Mouse (Mus musculus): ENCODE data around the gene Ldlr. TPM values are rescaled to one million over a fixed set of nuclear protein-coding genes. Genes with fewer than 3 reads are reported as not detected.

Ldlr gene
- polyA plus RNA-seq (2012; rRNA removed), result 36.9 and 48.0 TPM in 2 replicates
- polyA plus RNA-seq (2014; fragmentation: Nextera tagmentation; extraction: Ambion mirVana), result 15.9 and 18.4 TPM in 2 replicates

- Histone ChIP-seq H3K9ac (ENCODE audit: low read depth, low read length, severe bottlenecking) (peak within 1 kb of the TSS; percentile 59), H3K36me3 (ENCODE audit: control insufficient read depth, insufficient read depth, low read length) (peaks cover 11% of the 10 kb centered on the region), H3K4me1 (ENCODE audit: control insufficient read depth, insufficient read depth, low read length) (peaks cover 17% of the 10 kb centered on the region), H3K27me3 (ENCODE audit: control insufficient read depth, insufficient read depth, low read length) (no peaks in the 10 kb centered on the region), H3K9me3 (ENCODE audit: control insufficient read depth, low read length) (no peaks in the 10 kb centered on the region), H3K27ac (replicated peaks; ENCODE audit: low read depth, low read length) (peak within 1 kb of the TSS; percentile 91), H3K4me3 (replicated peaks; ENCODE audit: low read length) (peak within 1 kb of the TSS; percentile 71), H3K4me2 (replicated peaks; ENCODE audit: low read depth, low read length, severe bottlenecking) (peak within 1 kb of the TSS; percentile 77)
- peak; percentile 88 for ATAC-seq (ENCODE audit: low FRiP score, low read depth)
- peak; percentile 95 for DNase-seq (ENCODE audit: low spot score)
- peak; percentile 80; the same call in 1 of the 2 replicates for TF ChIP-seq POLR2A (IDR thresholded peaks at IDR 0.05; ENCODE audit: borderline replicate concordance, extremely low read depth, insufficient read depth, insufficient read length)
- WGBS, result 0% methylated on average over 47 of the region's 47 CpGs
Observed at GRCm38 (mm10) chr9:21723377-21724146, at the start of gene Ldlr. Gene Ldlr (plus strand): TSS chr9:21723483.

- peaks cover 93% of the 10 kb centered on the region for H3K36me3 ChIP-seq (ENCODE audit: control insufficient read depth, insufficient read depth, low read length)
- H3K4me1 ChIP-seq (ENCODE audit: control insufficient read depth, insufficient read depth, low read length), result no peaks in the 10 kb centered on the region
- no peaks in the 10 kb centered on the region for H3K27me3 ChIP-seq (ENCODE audit: control insufficient read depth, insufficient read depth, low read length)
- H3K9me3 ChIP-seq (ENCODE audit: control insufficient read depth, low read length), result no peaks in the 10 kb centered on the region
- H3K27ac ChIP-seq (replicated peaks; ENCODE audit: low read depth, low read length), result no peak overlapping the region
- ATAC-seq (ENCODE audit: low FRiP score, low read depth), result no peak
- no peak for TF ChIP-seq POLR2A (IDR thresholded peaks at IDR 0.05; ENCODE audit: borderline replicate concordance, extremely low read depth, insufficient read depth, insufficient read length)
- no peak overlapping the region for H3K4me3 ChIP-seq (replicated peaks; ENCODE audit: low read length)
- no peak overlapping the region for H3K9ac ChIP-seq (ENCODE audit: low read depth, low read length, severe bottlenecking)
- H3K4me2 ChIP-seq (replicated peaks; ENCODE audit: low read depth, low read length, severe bottlenecking), result no peak overlapping the region
- WGBS, result 93% methylated on average over 17 of the region's 17 CpGs
- DNase-seq (ENCODE audit: low spot score), result no peak
Observed at GRCm38 (mm10) chr9:21677706-21678105, 45.6 kb upstream of the Ldlr start.

GRCm38 (mm10) chr9:21680448-21680847 is 42.8 kb upstream of the Ldlr start:
- Histone ChIP-seq H3K4me1 (ENCODE audit: control insufficient read depth, insufficient read depth, low read length) (no peaks in the 10 kb centered on the region), H3K36me3 (ENCODE audit: control insufficient read depth, insufficient read depth, low read length) (peaks cover 93% of the 10 kb centered on the region), H3K4me2 (replicated peaks; ENCODE audit: low read depth, low read length, severe bottlenecking) (no peak overlapping the region), H3K4me3 (replicated peaks; ENCODE audit: low read length) (no peak overlapping the region), H3K27ac (replicated peaks; ENCODE audit: low read depth, low read length) (no peak overlapping the region), H3K9me3 (ENCODE audit: control insufficient read depth, low read length) (no peaks in the 10 kb centered on the region), H3K9ac (ENCODE audit: low read depth, low read length, severe bottlenecking) (no peak overlapping the region), H3K27me3 (ENCODE audit: control insufficient read depth, insufficient read depth, low read length) (no peaks in the 10 kb centered on the region)
- no peak for TF ChIP-seq POLR2A (IDR thresholded peaks at IDR 0.05; ENCODE audit: borderline replicate concordance, extremely low read depth, insufficient read depth, insufficient read length)
- DNase-seq (ENCODE audit: low spot score), result no peak
- no peak for ATAC-seq (ENCODE audit: low FRiP score, low read depth)
- WGBS, result 85% methylated on average over 4 of the region's 4 CpGs

- no peaks in the 10 kb centered on the region for H3K4me1 ChIP-seq (ENCODE audit: control insufficient read depth, insufficient read depth, low read length)
- H3K4me3 ChIP-seq (replicated peaks; ENCODE audit: low read length), result no peak overlapping the region
- no peak overlapping the region for H3K4me2 ChIP-seq (replicated peaks; ENCODE audit: low read depth, low read length, severe bottlenecking)
- 89% methylated on average over 4 of the region's 4 CpGs for WGBS
- no peak for DNase-seq (ENCODE audit: low spot score)
- peaks cover 93% of the 10 kb centered on the region for H3K36me3 ChIP-seq (ENCODE audit: control insufficient read depth, insufficient read depth, low read length)
- H3K9ac ChIP-seq (ENCODE audit: low read depth, low read length, severe bottlenecking), result no peak overlapping the region
- H3K9me3 ChIP-seq (ENCODE audit: control insufficient read depth, low read length), result no peaks in the 10 kb centered on the region
- no peak for ATAC-seq (ENCODE audit: low FRiP score, low read depth)
- no peaks in the 10 kb centered on the region for H3K27me3 ChIP-seq (ENCODE audit: control insufficient read depth, insufficient read depth, low read length)
- H3K27ac ChIP-seq (replicated peaks; ENCODE audit: low read depth, low read length), result no peak overlapping the region
- TF ChIP-seq POLR2A (IDR thresholded peaks at IDR 0.05; ENCODE audit: borderline replicate concordance, extremely low read depth, insufficient read depth, insufficient read length), result no peak
Observed at GRCm38 (mm10) chr9:21682827-21683226, 40.5 kb upstream of the Ldlr start.

DNA sequence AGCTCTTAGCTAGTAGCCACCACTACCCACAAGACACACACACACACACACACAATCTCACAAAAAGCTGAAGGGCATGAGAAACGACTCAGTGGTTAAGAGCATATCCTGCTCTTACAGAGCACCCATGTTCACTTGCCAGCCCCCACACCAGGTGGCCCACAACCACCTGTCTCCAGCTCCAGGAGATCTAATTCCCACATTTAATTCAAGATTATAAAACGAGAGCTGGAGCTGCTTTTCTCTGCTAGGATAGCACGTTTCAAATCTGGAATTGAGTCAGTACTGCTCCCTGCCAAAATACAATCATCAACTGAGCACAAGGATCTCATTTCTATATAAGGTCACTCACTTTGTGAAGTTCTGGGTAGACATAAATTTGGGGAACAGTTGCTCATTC is 39.4 kb upstream of the Ldlr start:
- Histone ChIP-seq H3K9me3 (ENCODE audit: control insufficient read depth, low read length) (no peaks in the 10 kb centered on the region), H3K27me3 (ENCODE audit: control insufficient read depth, insufficient read depth, low read length) (no peaks in the 10 kb centered on the region), H3K4me3 (replicated peaks; ENCODE audit: low read length) (no peak overlapping the region), H3K9ac (ENCODE audit: low read depth, low read length, severe bottlenecking) (no peak overlapping the region), H3K27ac (replicated peaks; ENCODE audit: low read depth, low read length) (no peak overlapping the region), H3K36me3 (ENCODE audit: control insufficient read depth, insufficient read depth, low read length) (peaks cover 93% of the 10 kb centered on the region), H3K4me2 (replicated peaks; ENCODE audit: low read depth, low read length, severe bottlenecking) (no peak overlapping the region), H3K4me1 (ENCODE audit: control insufficient read depth, insufficient read depth, low read length) (no peaks in the 10 kb centered on the region)
- WGBS, result 82% methylated on average over 3 of the region's 3 CpGs
- ATAC-seq (ENCODE audit: low FRiP score, low read depth) (no peak), DNase-seq (ENCODE audit: low spot score) (no peak)
- no peak for TF ChIP-seq POLR2A (IDR thresholded peaks at IDR 0.05; ENCODE audit: borderline replicate concordance, extremely low read depth, insufficient read depth, insufficient read length)

All from limb, embryonic 14.5 days (tissue).